Mouse (Mus musculus): ENCODE measurements around the gene Ccdc57.

DNA sequence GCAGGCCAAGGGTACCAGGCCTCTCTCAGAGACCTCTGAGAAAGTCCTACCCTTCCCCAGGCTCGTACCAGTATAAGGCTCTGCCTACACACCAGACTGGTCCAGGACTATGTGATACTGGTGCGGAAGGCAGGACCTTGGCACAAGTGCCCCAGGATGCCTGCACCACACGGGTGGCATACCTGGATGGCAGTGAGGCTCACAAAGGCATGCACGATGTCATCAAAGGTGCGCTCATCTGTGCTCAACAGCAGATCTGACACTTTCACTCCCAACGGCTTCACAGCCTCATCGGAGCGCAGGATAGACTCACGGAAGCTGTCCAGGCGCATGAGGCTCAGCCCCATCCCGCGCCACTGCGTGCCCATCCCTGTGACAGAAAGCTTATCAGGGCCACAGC lies 114.4 kb downstream of the Ccdc57 start:
- TF ChIP-seq CTCF (IDR thresholded peaks at IDR 0.05; ENCODE audit: low read depth, low read length) (no peak), POLR2AphosphoS5 (IDR thresholded peaks at IDR 0.05; ENCODE audit: insufficient replicate concordance, low read depth, low read length) (no peak), TAL1 (conservative IDR thresholded peaks at IDR 0.05; ENCODE audit: low read depth, low read length) (no peak), GATA1 (IDR thresholded peaks at IDR 0.05; ENCODE audit: borderline replicate concordance, low read length) (no peak), GATA2 (IDR thresholded peaks at IDR 0.05; ENCODE audit: borderline replicate concordance, low read depth, low read length) (no peak)
